Mouse (Mus musculus) lung, postnatal 25 days (tissue): ENCODE data around the gene Tbc1d21.

Source experiments
- DNase-seq: peaks from one replicate; pipeline ENCODE4 v3.0.0; 2022; ENCODE audit warnings: low spot score

Gene Tbc1d21

GRCm38 (mm10) chr9:58370355-58370754 lies at the start of gene Tbc1d21:
TSS of gene Tbc1d21 (minus strand) at chr9:58370455.
- no peak for DNase-seq

- DNase-seq, result no peak
Observed at GRCm38 (mm10) chr9:58411556-58411955, 41.3 kb upstream of the Tbc1d21 start.

- DNase-seq, result no peak
Observed at GRCm38 (mm10) chr9:58410057-58410735, 39.9 kb upstream of the Tbc1d21 start.

GRCm38 (mm10) chr9:58409247-58409646 lies 39.0 kb upstream of the Tbc1d21 start:
- DNase-seq, result no peak

- DNase-seq, result peak; percentile 23
Observed at GRCm38 (mm10) chr9:58404412-58404811, 34.2 kb upstream of the Tbc1d21 start.

GRCm38 (mm10) chr9:58401371-58402082 lies 31.3 kb upstream of the Tbc1d21 start:
- DNase-seq, result no peak

- no peak for DNase-seq
Observed at GRCm38 (mm10) chr9:58399609-58400008, 29.4 kb upstream of the Tbc1d21 start.

- DNase-seq, result no peak
Observed at GRCm38 (mm10) chr9:58394605-58395004, 24.4 kb upstream of the Tbc1d21 start.

GRCm38 (mm10) chr9:58393875-58394274 lies 23.6 kb upstream of the Tbc1d21 start:
- no peak for DNase-seq

GRCm38 (mm10) chr9:58388381-58388780 lies 18.1 kb upstream of the Tbc1d21 start:
- DNase-seq, result no peak

GRCm38 (mm10) chr9:58378878-58379277 lies 8.6 kb upstream of the Tbc1d21 start:
- DNase-seq, result no peak

- no peak for DNase-seq
Observed at GRCm38 (mm10) chr9:58373912-58374431, 3.7 kb upstream of the Tbc1d21 start.

GRCm38 (mm10) chr9:58371914-58372313 lies 1.7 kb upstream of the Tbc1d21 start:
- DNase-seq, result no peak

- DNase-seq, result peak; percentile 31
Observed at GRCm38 (mm10) chr9:58369644-58370043, 611 bp downstream of the Tbc1d21 start.

GRCm38 (mm10) chr9:58364325-58364724 lies 5.9 kb downstream of the Tbc1d21 start:
- DNase-seq, result no peak

- no peak for DNase-seq
Observed at GRCm38 (mm10) chr9:58361956-58362355, 8.3 kb downstream of the Tbc1d21 start.

- DNase-seq, result no peak
Observed at GRCm38 (mm10) chr9:58361373-58361772, 8.9 kb downstream of the Tbc1d21 start.

- DNase-seq, result no peak
Observed at GRCm38 (mm10) chr9:58355262-58356050, 14.8 kb downstream of the Tbc1d21 start.

- no peak for DNase-seq
Observed at GRCm38 (mm10) chr9:58354701-58355100, 15.6 kb downstream of the Tbc1d21 start.

GRCm38 (mm10) chr9:58353224-58353623 lies 17.0 kb downstream of the Tbc1d21 start:
- DNase-seq, result no peak

GRCm38 (mm10) chr9:58347795-58348194 lies 22.5 kb downstream of the Tbc1d21 start:
- DNase-seq, result no peak

- no peak for DNase-seq
Observed at GRCm38 (mm10) chr9:58346498-58346897, 23.8 kb downstream of the Tbc1d21 start.

GRCm38 (mm10) chr9:58345963-58346362 lies 24.3 kb downstream of the Tbc1d21 start:
- no peak for DNase-seq
